Mouse (Mus musculus) thymus, adult 2 months (tissue): ENCODE data around the gene Ttf2.

Source experiments
- CTCF ChIP-seq: fragments of 200-500 bp; IDR thresholded peaks from 2 replicates; pipeline ENCODE4 v1.5.1; 2012; ENCODE audit warnings: mild to moderate bottlenecking, control low read depth, low read length, moderate library complexity, borderline replicate concordance; ENCODE audit not compliant: control insufficient read depth, poor library complexity, insufficient read depth; ENCODE audit errors: extremely low read depth
- POLR2A ChIP-seq: fragments of 200-500 bp; IDR thresholded peaks from 2 replicates; pipeline ENCODE4 v1.6.1; 2012; ENCODE audit warnings: mild to moderate bottlenecking, low read length, control low read depth, moderate library complexity; ENCODE audit not compliant: control insufficient read depth, poor library complexity, insufficient read depth; ENCODE audit errors: extremely low read depth

DNA sequence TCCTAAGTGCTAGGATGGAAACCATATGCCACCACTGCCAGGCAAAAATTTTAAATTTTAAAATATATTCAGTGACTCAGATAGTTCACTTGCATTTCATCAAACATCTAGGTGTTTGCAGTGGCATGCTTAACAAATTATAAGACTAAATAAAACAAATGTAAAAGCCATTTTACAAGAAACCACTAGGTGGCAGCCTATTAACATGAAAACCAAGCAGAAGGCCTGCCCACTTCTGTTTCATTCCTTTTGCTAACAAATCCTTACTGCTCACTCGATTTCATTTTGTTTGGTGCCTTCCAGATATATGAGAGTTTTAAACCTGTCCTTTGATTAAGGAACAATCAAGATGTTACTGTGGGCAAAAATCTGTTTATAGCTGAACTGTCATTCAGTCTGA lies 4.4 kb upstream of the Ttf2 start:
- TF ChIP-seq CTCF (no peak), POLR2A (no peak)
